Mouse (Mus musculus) cerebral cortex, adult 2 months (tissue): ENCODE results near the gene E2f3.

Experiments
- WGBS: fragments of 180-500 bp; shearing (Covaris S2); methylation state at CpG from one replicate; pipeline ENCODE4 v1.1.7; 2018; 5-methylcytosine and 5-hydroxymethylcytosine counted together

Gene E2f3

DNA sequence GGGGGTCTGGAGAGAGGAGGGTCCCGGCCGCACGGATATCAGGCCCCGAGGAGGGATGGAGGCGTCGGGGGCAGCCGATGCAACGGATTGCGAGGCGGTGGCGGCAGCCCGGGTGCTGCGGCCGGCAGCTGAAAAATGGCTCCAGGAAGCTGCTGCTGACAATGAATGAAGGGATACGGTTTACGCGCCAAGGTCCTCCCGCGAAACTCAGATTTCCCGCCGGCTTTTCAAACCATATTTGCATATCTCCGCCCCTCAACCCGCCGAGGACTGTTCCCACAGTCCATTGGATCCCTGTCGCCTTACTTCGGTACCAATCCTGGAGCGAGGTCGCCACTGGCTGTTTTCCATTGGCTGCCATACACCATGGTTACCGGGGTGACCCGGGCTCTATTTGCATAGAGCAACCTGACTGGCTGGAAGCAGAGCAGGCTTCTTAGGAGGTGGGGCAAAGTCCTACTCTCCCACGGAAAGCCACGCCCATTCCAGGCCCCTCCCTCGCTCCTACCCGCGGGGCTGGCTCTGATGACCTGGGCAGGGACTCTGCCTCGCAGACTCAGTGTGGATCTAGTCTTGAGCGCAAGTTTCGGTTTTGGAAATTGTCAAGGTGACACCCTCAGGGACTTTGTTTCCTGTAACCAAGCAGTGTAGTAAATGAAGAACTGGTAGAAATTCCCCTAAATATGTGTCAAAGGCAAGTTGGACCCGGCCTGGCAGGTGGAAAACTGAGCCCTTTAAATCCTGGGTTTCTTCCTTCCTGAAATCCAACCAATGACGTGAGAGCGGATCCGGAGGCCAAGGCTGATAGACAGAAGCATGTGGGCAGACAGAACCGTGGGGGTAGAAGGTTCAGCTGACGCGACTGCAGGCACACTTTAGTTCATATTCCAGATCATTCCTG lies at the start of gene E2f3:
E2f3 (minus strand) TSS at position 209 of the 901 bp plus-strand sequence.
- under 1% methylated on average over 45 of the region's 45 CpGs for WGBS

DNA sequence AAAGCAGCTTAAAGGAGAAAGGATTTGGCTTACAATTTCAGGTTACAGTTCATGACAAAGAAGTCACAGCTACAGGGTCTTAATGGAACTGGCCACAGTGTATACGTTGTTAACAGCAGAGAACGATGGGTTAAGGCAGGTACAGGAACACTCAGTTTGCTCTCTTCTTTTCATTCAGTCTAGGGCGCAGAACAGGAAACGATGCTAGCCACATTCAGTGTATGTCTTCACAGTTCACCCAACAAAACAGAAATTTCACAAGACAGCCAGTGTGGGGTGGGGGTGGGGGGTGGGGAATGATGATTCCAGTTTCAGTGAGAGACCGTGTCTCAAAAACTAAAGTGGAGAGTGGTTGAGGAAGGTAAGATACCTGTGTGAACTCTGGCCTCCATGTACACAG lies 48.7 kb upstream of the E2f3 start:
- 91% methylated on average over 5 of the region's 5 CpGs for WGBS

DNA sequence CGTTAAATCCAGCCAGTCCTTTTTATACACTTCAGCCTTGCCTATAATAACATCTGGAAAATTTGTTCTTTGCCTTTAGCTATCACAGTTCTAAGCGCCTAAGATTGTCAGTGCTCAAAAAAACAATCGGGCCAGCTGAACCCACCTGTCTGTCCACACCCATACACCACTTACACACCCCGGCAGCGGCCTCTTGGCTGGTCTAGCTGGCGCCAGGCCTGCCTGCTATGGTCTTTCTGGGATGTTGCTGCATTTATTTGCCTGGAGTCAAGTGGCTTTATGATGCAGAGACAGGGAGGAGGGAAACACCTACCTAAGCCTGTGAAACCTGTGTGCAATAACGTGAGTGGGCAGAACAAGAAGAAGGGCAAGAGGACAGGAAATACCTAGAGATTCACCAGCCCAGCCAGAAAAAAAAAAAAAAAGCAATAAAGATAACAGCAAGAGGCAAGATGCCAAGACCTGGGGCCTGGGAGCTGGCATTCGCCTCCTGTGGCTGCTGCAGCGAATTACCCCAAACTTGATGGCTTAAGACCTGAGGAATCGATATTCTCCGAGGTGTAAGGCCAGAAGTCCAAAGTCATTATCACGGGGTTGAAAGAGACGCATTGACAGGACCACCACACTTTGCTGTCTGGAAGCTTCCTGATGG lies 45.9 kb upstream of the E2f3 start:
- WGBS: 88% methylated on average over 13 of the region's 13 CpGs

DNA sequence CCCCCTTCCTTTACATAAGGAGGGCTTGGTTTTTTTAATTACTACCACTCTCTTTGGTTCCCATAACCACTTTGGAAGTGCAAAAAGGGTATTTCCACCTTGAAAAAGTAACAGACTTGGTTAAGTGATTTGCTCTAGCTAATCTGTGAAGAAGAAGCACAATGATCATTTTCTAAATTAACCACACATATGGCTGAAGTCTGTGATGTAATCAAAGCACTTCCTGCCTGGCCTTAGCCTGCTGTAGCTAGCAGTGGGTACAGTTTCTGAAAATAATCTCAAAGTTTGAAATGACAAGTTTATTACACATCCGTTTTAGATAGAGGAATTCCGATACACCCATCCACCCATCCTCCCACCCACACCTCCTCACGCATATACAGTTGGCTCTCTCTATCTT lies 42.0 kb upstream of the E2f3 start:
- 61% methylated on average over 3 of the region's 3 CpGs for WGBS

DNA sequence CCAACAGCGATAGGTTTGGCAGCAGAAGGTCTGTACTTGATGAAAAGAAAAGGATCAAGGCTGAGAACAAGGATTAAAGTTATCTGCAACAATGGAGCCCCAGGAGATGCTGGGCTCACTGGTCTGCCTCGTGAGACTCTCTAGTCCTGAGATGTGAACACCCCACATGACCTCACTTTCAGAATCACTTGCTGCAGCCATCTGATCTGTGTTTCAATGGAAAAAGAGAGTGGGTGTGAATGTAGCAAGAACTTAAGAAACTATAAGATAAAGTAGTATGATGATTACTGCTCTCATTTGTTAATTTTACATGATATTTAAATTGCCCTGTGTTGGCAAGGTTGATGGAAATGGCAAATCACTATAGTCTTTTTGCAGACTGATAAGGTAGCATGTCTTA lies 36.6 kb upstream of the E2f3 start:
- WGBS: 86% methylated on average over 2 of the region's 2 CpGs

DNA sequence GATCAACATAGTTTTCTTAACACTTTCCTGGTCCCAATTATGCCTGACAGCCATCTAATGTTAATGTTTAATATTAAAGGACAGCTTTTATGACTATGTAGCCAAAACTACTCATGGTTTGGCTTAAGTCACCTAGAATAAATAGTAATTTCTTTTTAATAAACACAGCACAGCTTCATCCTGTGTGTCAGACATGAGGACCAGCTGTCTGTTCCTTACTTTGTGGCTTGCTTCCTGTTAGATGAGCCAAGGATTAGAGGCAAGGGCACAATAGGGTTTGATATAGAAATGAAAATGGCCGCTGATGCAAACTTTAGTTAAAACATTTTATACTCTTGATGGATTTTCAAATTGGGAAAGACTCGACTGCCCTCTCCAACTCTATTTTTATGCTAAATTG lies 32.7 kb upstream of the E2f3 start:
- 75% methylated on average over 2 of the region's 2 CpGs for WGBS

DNA sequence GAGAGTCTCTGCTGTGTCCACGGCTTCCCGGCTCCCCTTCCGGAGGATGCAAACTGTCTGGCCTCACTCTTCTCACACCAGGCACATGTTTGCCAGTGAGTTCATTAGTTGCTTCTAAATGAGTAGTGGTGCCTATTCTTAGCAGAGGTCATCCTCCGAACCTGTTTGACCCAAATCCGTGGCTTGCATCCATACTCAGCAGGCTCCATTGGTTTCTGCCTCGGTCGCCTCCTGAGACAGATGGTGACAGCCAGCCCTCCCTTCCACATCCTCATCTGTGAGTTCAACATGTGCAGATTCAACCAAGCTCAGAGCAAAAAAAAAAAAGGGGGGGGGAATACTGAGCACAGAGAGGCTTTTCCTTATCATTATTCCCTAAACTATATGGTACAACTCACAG lies 31.7 kb upstream of the E2f3 start:
- 83% methylated on average over 7 of the region's 7 CpGs for WGBS

DNA sequence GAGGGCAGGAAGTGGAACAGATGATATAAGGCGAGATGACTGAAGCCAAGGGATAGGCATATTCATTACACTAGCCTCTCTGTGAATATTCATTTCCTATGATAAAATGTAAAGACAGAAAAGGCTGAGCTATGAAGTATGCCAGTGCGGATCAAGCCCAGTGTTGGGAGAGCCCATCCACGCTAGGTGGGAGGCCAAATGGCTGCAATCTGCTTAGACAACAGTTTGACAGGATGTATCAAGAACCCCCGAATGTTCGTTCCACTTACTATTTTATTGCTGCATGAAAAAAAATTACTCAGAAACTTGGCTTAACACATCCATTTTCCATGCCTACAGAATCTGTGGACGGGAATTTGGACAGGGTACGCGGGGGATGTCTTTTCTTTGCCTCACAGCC lies 28.7 kb upstream of the E2f3 start:
- WGBS: 57% methylated on average over 8 of the region's 8 CpGs

DNA sequence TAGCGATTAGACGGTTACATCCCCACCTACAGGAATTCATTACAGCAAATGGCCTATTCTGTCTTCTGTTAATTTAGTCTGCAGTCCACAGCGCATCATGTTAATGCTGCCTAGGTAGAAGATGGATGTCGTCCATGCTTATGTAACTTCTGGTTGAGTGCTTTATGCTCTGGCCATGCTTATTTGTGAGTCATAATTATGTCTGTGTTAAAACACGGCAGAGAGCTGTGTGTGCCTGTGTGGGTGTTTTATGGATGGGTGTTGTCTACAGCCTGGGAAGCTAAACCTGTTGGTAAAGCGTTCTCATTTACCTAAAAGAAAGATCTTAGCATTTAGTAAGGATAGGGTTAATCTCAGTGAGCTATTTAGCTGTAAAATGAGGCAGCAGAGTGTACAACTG lies 26.4 kb upstream of the E2f3 start:
- 66% methylated on average over 6 of the region's 6 CpGs for WGBS

DNA sequence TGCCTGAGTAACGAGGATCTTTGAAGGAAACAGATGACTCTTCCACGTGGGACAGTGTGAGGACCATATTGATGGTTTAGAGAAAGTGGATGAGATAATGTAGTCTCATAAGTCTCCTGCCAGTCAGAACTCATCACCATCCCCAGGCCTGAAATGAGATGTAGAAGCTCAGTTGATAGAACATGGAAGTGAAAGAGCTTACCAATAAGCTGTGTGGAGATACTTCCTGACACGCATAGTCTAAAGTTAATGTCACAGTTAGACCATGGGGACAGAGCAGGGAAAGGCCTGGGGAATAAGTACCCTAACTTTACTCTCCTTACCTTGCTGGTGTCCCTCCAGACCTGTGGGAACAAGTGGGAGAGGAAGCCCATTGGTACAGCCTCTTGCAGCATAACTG lies 22.9 kb upstream of the E2f3 start:
- 79% methylated on average over 3 of the region's 3 CpGs for WGBS

DNA sequence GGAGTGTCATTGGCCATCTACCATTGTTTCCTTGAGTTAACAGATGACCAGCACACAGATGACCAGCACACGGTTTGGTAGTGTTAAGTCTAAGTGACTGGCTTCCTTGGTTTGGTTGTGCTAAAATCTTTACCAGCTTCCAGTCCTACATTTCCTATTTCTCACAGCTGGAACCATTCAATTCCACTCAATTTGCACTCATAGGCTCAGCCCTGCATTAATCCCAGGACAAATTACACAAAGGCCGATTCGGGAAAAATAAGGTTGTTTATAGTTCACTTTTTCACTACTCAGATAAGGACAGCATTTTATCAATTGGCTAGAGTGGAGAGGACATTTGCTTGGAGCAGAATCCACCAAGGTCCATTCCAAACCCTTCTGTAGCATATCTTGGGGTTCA lies 19.6 kb upstream of the E2f3 start:
- 97% methylated on average over 3 of the region's 3 CpGs for WGBS

DNA sequence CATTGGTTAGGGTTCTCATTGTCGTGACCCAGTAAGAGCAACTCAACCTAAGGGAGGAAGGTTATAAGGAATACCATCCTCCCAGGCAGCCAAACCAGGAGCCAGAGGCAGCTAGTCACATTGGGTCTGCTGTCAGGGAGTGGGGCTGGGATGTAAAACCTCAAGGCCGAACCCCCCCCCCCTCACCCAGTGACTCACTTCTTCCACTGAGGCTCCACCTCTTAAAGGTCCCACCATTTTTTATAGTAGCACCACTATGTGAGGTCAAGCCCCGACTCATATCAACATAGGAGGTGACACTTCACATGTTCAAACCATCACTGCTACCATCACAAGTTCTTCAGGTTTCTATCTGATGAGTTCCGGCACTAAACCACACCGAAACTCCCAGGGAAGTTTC lies 19.0 kb upstream of the E2f3 start:
- WGBS: 92% methylated on average over 5 of the region's 5 CpGs

DNA sequence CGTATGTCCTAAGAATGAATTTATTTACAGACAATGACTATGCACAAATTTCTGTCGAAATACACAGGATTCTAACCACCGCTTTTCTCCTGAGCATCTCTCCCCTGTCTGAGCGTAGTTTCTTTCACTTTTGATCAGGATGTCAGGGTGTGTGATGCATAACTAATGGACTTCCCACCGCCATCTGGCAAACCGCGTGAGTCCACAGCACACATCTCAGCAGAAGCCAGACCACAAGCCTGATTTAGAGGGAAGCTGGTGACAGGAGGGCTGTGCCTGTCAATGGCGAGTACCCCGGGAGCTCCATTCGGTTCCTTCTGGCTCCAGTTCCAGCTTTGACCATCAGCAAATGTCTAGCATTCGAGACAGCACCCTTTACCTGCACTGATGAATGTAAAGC lies 17.3 kb upstream of the E2f3 start:
- WGBS: 62% methylated on average over 11 of the region's 11 CpGs

DNA sequence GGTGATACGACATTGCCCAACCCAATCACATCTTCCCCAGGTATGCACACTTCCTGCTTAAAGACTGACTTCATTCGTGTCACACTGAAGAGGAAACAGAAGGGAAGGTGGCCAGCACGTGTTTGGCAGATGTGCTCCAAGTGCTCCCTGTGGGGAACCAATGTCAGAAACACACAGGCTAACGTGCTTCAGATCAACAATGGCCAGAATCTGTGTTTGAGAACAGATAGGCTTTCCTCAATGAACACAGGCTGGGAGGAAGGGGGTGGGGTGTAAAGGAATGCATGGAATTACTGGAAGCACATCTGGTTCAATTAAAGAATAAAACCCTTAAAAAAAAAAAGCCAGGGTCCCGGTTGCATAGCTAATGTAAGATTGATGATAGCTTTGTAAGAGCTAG lies 15.2 kb upstream of the E2f3 start:
- WGBS: 74% methylated on average over 5 of the region's 5 CpGs

DNA sequence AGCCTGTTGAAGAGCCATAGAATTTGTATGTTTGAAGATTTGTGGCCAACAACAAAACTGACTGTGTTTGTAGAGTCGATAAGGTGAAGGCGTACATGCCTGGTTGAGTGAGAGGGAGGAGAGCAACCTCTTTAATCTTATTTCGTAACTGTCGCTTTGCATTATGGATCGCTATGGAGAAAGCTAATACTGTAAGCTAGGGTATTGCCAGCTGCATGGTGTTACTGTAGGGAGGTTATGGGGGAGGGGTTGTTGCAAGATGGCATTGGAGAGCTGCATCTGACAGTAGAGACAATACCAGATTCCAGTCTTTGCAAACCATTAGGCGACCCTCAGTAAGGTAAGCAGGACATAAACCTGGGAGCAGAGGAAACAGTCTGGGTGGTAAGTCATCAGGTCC lies 2.1 kb upstream of the E2f3 start:
- WGBS: 93% methylated on average over 6 of the region's 6 CpGs

DNA sequence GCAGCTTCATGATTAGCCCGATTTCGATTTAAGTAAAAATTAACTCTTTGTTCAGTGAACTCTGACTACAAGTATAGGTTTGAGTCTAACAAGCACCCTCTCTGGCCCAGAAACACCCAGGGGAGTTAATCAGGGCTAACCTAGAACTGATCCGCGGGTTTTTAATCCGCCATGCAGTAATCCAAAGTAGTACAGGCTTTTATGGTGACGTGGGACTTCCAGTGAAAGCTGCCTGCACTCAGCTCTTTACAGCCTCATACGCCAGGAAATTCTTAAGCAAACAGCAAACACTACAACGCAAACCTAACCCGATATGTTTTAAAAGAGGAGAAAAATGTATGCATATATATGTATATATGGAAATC lies 875 bp upstream of the E2f3 start:
- whole genome bisulfite sequencing: 5% methylated on average over 9 of the region's 9 CpGs

DNA sequence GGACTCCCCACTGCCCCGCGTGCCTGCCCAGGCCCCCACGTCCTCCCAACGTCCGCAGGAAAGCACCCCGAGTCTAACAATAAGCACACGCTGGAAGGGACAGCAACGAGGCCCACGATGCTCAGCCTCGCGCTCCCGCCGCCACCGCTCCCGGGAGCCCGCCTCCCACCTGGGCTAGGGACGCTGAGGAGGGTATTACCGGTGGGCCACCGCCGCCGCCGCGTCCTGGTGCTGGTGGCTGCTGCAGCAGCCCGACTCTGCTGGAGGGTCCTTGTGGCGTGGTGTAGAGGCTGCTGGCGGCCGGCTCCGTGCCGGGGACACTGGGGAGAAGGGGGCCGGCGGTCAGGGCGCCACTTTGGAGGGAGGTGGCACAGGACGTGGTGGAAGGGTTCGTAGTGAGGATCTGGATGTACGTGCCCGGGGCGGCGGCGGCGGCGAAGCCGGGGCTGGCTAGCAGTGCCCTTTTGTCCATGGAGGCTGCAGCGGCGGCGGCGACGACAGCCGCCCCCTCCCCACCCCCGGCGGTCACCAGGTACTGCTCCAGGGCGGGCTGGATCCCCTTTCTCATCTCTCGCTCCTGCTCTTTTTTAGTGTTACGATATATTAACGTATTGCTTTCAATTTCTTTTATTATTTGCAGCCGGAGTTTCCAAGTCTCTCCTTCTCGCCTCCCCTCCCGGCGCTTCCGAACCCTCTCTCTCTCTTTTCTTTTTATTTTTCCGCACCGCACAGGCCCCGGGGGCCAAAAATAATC lies 585 bp downstream of the E2f3 start:
- WGBS: under 1% methylated on average over 60 of the region's 62 CpGs

DNA sequence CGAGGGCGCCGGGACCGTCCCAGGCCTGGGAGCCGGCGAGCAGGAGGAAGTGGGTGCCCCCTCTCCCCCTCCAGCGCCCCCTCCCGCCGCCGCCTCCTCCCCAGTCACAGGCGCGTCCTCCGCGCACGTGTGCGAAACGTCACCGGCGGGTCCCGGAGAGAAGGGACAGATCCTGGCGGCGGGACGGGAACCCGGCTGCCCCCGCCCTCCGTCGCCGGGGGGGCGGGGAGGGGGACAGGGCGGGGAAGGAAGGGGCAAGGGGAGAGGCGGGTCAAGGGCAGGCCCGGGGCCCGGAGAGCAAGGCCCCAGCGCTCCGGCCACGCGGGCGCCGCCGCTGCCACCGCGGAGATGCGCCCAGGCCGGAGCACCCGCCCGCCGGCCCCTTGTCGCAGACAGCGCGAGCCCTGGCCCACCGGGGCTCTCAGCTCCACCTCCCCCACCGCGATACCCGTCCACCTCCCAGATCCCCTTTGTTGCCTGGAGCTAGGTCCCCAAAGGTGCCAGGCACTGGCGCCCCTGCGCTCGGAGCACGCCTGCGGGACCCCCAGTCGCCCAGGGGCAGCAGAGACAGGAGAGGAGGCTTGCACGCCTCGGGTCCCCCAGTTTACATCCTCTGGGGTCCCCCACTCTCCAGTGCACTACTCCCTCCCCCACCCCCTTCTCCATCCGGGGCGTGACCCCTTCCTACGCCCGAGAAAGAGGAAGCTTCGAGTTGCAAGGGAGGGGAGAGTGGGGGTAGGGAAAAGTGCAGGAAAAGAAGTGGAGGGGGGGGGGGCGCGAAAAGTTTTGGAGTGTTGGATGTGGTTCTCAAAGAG lies 1.4 kb downstream of the E2f3 start:
- WGBS: under 1% methylated on average over 39 of the region's 69 CpGs

DNA sequence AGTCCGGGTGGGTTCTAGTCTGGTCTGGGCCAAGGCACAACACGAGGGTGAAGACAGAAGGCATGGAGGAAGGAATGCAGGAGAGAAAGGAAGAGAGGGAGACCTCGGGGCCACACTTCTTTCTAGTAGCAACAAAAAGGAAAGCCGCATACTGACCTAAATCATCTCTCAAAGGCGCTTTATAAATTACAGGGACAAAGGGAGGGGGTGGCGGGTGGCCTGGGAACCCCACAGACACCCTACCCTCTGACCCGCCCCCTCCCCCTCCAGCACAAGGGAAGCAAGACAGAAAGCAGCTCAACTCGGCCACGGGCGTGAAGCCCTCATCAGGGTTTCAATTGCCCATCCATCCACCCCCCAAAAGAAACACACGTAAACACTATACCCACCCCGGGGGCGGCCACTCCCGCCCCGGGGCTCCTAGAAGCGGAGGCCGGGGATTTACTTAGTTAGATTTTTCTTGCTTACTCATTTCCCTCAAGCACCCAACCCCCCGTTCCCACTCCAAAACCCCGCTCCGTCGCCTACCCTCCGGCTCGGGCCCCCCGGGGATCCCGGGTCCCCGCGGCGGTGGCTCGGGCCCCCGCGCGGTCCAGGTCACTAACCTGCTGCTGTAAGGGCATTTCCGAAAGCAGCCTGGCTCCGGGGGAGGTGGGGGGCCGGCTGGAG lies 2.2 kb downstream of the E2f3 start:
- 1% methylated on average over 35 of the region's 35 CpGs for WGBS

DNA sequence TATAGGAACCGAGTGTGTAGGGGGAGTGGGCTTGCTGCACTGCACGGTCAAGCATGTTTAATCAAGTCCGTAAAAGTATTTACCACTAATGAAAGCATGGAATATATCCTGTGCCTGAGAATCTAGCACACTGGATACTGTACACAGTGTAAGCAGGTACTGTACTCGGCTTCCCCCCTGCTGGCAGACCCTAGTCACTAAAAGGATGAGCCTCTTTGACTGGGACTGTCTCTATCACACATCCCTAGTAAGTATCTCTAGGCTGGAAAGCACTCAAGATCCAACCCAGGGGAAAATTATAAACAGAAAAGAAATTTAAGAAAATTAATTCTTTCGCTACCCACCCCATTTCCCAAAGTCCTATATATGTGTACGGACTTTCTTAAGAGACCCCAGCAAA lies 2.8 kb downstream of the E2f3 start:
- WGBS: 21% methylated on average over 6 of the region's 6 CpGs

DNA sequence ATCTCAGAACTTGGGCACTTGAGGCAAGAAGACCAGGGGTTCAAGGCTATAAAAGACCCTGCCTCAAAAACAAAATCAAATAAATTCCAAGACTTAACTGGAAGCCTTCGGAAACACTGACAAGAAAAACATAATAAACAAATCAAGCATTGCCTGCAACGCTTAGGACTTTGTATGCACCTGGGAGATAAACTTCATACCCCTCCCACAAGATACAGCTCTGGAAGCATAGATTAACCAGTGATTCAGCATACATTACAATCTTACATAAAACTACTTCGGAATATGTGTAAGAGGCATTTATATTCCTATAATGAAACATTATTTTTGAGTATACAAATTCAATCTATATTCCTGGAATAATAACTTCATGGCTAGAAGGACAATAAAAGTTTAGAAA lies 3.5 kb downstream of the E2f3 start:
- WGBS: 50% methylated on average over 3 of the region's 3 CpGs
